Mouse (Mus musculus): ENCODE measurements around the gene Syt3. TPM values are rescaled to one million over a fixed set of nuclear protein-coding genes. Genes with fewer than 3 reads are reported as not detected.

Gene Syt3
- total RNA-seq, 2 experiments from 2014 or later, result 91.3 to 92.1 TPM

DNA sequence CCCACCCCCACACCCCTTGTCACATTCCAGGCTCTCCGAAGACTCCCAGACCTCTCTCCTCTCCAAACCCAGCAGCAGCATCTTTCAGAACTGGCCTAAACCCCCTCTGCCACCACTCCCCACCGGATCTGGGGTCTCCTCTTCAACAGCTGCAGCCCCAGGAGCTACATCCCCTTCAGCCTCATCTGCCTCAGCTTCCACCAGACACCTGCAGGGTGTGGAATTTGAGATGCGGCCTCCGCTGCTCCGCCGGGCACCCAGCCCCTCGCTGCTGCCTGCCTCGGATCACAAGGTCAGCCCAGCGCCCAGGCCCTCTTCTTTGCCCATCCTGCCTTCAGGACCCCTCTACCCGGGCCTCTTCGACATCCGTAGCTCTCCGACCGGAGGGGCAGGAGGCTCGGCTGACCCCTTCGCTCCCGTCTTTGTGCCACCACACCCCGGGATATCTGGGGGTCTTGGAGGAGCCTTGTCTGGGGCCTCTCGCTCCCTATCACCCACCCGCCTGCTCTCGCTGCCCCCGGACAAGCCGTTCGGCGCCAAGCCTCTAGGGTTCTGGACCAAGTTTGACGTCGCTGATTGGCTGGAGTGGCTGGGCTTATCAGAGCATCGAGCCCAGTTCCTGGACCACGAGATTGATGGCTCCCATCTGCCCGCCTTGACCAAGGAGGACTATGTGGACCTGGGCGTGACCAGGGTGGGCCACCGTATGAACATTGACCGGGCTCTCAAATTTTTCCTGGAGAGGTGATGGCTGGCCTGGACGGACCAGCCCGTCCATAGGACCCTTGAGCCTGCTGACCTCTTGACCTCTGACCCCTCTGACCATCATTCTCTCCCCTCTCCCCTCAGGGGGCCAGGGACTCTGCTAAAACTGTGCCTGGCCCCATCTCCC is 27.1 kb upstream of the Syt3 start:
- no peak for DNase-seq (ENCODE audit: extremely low spot score in 1 of 2, low spot score in 1 of 2)

DNA sequence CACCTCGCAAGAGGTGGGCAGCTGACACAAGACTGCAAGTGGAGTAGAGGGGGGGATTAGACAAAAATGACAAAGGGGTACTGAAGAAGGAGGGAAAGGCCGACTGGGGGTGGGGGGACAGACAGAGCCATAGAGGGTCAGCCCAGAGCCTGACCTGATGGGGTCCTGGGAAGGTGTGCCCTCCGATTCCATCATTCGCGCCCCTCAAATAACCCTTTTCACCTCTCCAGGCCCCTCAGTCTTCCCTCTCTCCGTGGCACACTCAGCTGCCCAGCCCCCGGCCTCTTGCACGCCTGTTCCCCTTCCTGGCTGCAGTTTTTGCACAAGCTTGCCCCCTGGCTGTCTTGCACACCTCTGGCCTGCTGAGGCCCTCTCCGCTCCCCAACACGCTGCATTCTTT is 26.4 kb upstream of the Syt3 start:
- DNase-seq (ENCODE audit: extremely low spot score in 1 of 2, low spot score in 1 of 2), result no peak

DNA sequence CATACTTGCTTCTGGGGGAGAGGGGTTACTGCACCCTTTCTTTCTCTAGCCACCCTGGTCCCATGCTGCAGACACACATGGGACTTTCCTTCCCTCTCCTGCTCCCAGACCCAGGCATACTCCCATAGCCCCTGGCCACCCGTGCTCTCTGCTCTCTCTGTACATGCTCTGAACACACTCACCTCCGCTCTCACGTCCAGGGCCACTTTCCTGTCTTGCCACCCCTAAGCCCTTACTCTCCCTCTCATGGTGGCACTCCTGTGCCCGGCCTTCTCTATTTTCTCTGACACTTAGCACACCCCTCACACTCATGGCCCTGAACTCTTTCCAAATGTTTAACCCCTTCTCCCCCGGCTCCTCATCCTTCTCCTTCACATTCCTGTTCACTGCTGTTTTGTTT is 25.9 kb upstream of the Syt3 start:
- DNase-seq (ENCODE audit: extremely low spot score in 1 of 2, low spot score in 1 of 2), result no peak

DNA sequence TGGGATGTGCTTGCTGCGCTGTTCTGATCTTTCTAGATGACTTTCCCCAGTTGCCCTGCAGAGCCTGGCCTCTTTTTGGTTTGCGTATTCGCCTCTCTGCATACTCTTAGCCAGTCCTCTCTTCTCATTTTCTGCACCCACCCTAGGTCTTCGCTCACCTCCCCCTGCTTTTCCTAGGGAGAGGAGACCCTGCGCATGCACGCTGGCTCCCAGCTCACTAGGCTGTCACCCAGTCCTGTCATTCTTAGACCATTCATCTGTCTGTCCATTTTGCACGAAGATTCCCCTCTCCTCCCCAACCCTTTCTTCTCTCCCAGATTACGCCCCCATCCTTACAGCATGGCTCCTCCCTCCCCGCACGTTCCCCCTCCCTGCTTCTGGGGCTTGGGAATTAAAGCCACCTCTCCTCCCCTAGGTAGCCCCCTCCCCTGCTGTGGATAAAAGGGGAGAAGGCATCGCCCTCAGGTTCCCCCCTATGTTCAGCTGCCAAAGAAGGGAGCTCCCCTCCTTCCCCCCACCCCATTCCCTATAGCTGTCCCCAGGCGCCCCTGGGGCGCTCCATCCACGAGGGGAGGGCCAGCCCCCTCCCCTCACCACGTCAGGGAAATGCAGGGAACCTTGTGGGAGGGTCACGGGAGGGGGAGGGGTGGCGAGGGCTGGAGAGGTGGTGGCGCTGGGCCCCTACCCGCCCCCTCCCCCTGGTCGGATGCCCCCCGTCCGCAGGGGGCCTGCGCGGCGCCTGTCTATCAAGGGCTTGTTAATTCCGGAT is 24.8 kb upstream of the Syt3 start:
- DNase-seq (ENCODE audit: extremely low spot score in 1 of 2, low spot score in 1 of 2), result no peak

DNA sequence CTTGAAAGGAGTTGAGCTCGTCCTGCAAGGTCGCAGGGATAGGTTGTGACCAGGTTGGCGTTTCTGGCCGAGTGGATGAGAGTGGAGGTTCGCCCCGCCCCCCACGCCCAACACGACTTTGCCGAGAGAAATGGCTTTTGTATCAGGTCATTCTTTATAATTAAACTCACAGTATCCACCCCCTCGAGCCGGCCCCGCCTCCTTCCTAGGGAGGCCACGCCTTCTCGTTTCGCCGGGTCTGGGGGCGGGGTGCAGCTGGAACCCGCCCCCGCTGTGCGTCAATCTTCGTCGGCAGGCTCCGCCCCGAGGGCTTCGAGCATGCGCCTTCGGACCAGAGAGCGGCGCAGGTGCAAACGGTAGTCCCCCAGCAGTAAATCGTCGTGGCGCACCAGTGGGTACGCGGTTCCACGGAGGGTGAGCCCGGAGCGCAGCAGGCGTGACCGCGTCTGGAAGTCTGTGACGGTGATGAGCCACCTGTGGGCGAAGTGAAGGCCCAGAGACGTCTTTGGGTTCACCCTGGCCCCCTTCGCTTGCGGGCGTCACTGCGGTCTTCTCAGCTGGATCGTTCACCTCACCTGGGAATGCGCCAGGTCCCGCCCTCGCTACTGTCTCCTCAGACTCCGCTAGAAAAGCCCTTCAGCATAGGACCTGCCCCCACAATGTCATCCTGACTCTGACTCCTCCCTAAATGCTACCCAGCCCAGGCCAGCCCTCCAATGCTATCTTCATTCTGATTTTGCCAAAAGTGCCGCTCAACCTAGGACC is 23.8 kb upstream of the Syt3 start:
- DNase-seq (ENCODE audit: extremely low spot score in 1 of 2, low spot score in 1 of 2), result peak; percentile 92 to 97

DNA sequence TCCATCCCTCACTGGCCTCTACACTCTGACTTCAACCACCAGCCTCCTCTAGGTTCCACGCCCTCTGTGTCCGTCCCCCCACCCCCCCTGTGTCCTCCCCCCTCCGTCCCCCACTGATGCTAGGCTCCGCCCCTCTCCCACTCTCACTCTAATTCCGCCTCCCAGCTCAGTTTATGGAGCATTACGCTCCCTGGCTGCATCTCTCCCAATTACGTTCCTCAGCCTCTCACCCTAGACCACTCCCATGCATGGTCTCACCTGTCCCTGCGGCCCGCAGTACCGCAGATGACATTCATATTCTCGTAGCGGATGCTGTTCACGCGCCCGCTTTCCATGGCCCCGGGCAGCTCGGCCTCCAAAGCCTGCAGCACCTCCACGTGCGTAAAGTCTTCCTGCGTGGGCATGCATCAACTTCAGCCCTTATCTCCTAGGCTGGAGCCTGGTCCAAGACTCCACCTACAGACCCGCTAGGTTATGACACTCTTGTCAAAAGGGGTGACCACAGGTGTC is 23.1 kb upstream of the Syt3 start:
- DNase-seq (ENCODE audit: extremely low spot score in 1 of 2, low spot score in 1 of 2), result peak in 1 of 2 experiments; percentile 33

DNA sequence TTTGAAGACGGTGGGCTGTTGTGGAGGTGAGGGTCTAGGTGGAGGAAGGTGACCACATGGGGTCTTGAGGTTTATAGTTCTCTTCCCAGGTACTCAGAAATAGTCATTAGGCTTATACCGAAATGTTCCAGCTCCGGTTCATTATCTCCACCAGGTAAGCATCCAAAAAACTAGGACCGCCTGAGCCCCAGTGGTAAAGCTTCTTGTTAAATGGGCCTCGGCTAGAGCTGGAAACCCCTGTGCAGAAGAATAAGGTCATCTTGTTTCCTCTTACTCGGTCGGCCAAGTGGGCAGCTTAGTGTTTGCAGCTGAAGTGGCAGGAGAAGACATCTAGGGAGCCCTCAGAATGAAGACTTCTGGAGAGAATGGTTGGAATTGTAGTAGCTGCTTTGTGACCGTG is 11.2 kb upstream of the Syt3 start:
- no peak for DNase-seq (ENCODE audit: extremely low spot score in 1 of 2, low spot score in 1 of 2)

DNA sequence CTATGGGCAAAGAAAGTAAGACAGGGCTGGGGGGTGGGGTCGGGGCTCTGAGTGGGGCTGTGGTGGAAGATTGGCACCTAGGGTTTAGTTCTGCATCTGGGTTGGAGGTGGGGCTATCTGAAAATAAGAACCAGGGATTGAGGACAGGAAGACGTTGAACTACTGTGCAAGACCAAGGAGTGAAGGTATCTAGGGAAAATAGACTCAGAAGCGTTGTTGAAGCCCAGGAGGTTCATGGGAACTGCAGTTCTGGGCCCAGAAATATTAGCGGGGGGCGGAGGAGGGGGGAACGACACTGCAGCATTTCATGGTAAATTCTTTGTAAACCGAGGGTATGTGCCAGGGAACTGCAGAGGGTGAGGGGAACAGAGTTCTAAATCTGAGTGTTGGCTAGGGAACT is 10.4 kb upstream of the Syt3 start:
- no peak for DNase-seq (ENCODE audit: extremely low spot score in 1 of 2, low spot score in 1 of 2)

DNA sequence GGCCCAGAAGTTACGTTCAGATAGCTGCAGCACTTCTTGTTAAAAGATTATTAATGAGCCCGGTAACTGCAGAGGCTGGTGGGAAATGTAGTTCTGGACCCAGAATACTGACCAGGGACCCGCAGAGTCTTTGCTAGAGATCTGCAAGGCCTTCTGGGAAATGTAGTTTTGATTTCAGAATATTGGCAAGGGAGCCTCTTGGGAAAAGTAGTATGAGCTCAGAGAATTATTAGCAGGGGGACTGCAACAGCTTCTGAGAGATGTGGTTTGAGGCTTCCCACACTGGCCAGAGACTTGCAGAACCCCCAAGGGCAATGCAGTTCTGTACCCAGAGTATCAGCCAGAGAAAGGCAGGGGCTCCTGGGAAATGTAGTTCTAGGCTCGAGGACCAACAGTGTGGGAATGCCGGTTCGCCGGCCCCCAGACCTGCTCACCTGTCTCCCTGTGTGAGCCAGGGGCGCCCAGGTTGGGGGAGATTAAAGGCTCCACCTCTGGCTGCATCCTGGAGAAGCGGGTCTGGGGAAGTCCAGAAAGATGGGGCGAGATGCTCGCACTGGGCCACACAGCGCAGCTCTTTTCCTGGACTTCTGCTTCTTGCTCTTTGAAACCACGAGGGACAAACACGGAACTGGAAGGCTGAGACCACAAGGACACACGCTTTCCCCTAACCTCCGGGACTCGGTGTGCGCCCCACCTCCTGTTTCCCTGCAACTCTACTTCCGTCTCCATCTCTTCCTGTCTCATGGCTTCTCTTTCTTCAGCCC is 9.8 kb upstream of the Syt3 start:
- DNase-seq (ENCODE audit: extremely low spot score in 1 of 2, low spot score in 1 of 2), result peak; percentile 60 to 77

DNA sequence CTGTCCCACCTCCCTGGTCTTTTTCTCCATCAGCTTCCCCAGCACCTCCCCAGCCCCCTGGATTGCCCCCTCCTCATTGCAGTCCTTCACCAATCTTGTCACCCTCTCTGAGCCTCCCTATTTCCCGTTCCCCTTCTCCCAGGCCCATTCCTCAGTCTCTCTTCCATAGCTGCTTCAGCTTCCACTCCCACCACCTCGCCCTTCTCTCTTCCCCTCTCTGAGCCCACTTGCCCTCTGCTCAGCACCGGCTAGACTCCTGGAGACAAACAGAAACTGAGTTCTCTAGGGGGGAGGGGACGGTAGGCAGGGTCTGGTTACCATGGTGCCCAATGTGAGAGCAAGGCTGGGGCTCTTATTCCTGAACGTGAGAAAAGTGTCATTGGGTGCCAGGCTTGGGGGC is 9.1 kb upstream of the Syt3 start:
- DNase-seq (ENCODE audit: extremely low spot score in 1 of 2, low spot score in 1 of 2), result peak in 1 of 2 experiments; percentile 28

DNA sequence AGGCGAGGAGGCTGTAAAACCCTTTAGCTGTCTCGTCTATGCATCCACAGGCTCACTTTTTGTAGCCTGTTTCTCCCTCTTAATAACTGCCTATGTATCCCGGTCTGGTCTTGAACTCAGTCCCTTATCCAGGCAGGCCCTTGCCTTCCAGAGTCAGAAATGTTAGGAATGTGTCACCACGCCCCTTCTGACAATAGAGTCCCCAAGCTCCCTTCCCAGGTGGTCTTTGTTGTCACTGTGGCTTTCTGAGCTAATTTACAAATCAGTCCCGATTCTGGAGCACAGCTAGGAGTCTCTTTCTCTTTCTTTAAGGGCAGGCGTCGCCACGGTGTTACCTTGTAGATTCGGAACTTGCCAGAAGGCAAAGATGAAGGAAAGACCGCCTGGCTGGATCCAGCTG is 8.7 kb upstream of the Syt3 start:
- DNase-seq (ENCODE audit: extremely low spot score in 1 of 2, low spot score in 1 of 2), result no peak

DNA sequence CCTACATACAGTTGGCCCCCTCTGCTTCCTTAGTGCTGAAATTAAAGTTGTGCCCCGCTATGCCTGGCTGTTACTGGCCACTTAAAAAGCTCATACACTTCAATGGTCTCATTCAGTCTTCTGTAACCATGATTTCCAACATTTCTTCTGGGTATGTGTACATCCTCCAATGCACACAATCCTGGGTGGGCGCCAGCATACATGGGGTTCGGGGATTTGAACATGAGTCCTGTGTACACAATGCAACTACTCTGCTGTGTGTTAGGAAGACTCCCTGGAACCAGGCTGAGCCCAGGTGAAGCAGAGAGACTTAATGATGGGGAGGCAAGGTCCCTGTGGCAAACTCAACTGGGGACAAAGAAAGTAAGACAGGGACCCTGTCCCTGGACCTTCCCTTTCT is 8.1 kb upstream of the Syt3 start:
- no peak for DNase-seq (ENCODE audit: extremely low spot score in 1 of 2, low spot score in 1 of 2)

DNA sequence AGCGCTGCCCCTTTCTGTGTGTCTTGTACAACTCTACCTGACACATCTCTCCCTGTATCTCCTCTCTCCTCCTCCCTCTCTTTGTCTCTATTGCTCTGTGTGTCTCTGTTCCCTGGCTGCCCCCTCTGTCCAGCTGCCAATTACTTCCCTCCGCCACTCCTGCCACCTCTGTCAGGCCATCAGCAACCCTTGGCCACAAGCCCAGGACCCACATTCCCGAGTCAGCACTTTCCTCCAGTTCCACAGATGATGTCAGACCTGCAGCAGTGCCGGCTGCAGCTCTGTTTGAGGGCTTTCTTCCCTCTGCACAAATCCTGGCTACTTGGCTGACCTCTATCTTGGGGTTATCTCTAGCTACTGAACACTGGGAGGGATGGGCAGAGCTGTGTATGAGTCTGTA is 5.6 kb upstream of the Syt3 start:
- DNase-seq (ENCODE audit: extremely low spot score in 1 of 2, low spot score in 1 of 2), result no peak

DNA sequence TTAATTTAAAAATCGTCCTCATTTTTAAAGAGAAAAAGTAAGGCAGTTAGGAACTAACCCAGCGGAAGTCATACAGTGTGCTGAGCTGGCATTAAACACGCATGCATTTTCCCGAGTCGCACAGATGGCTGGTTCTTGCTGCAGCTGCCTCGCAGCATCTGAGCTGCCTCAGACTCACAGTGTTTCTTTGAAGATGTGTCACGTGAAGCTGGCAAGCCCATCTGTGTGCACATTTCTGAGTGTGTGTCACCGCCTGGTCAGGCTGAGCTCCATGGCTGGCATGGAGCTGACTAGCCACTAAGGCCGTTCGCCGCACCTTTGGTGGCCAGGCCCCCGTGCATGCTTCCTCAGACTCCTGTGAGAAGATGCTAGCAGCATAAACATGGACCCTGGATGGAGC is 1.4 kb upstream of the Syt3 start:
- DNase-seq (ENCODE audit: extremely low spot score in 1 of 2, low spot score in 1 of 2), result peak; percentile 66 to 71

DNA sequence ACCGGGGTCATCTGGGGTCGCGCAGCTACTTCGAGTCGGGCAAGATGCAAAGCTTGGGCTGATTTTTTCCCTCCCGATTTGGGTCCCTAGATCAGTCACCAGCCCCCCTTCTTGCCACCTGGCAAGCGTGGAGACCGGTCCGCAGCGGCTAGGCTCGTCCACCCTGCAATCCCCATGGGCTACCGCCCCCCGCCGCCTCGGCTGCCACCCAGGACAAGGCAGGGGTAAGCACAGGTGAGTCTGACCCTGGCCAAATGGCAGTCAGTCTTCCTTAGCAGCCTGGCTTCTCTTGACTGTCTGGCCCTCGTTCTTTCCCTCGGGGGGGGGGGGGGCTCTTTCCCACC is 786 bp downstream of the Syt3 start:
- no peak for DNase-seq (ENCODE audit: extremely low spot score in 1 of 2, low spot score in 1 of 2)

DNA sequence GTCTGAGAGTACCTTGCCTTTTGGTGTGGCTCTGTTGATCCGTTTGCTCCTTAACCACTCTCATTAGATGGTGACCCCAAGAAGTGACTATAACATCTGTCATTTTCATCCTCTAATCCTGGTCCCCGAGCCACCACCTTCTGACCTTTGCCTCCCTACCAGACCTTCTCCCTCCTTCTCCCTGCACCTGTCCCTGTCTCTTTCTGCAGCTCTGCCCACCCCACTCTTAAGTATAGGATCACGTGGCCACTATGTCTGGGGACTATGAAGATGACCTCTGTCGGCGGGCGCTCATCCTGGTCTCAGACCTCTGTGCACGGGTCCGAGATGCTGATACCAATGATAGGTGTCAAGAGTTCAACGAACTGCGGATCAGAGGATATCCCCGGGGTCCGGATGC is 1.8 kb downstream of the Syt3 start, which contains the start of gene 1700008O03Rik:
1700008O03Rik (minus strand) TSS at position 101 of the 400 bp plus-strand sequence.
- DNase-seq (ENCODE audit: extremely low spot score in 1 of 2, low spot score in 1 of 2), result no peak

DNA sequence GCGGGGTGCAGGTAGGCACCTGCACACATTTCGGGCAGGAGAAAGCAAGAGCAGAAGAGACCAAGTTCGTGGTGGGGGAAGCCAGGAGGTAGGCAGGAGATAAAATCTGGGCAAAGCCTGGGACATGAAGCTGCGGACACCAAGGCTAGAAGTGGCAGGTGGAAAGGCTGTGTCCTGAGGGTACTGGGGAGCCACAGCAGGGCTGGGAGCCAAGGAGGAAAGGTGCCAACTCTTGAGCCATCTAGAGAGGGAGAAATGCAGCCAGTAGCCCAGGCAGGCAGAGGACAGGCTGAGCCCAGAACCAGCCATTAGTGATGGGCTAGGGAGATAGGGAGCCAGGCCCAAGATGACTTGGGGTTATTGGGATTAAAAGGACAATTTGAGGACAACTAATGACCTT is 7.9 kb downstream of the Syt3 start:
- no peak for DNase-seq (ENCODE audit: extremely low spot score in 1 of 2, low spot score in 1 of 2)

DNA sequence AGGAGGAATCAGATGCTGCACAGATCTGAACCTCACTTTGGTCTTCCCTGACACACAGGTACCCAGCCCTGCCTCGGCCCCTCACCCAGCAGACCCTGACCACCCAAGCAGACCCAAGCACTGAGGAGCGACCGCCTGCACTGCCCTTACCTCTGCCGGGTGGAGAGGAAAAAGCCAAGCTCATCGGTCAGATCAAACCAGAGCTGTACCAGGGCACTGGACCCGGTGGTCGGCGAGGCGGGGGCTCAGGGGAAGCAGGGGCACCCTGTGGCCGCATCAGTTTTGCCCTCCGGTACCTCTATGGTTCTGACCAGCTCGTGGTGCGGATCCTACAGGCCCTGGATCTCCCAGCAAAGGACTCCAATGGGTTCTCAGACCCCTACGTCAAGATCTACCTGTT is 8.4 kb downstream of the Syt3 start:
- DNase-seq (ENCODE audit: extremely low spot score in 1 of 2, low spot score in 1 of 2), result no peak

DNA sequence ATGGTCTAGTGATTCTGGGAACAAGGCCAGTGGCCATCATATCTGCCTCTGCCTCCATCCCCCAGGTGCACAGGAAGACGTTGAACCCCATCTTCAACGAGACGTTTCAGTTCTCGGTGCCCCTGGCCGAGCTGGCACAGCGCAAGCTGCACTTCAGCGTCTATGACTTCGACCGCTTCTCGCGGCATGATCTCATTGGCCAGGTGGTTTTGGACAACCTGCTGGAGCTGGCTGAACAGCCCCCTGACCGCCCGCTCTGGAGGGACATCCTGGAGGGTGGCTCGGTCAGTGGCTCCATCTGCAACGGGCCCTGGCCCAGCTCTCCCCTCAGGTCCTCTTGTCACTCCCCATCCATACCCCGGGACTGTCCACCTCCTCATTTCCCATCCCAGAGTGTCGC is 9.4 kb downstream of the Syt3 start:
- DNase-seq (ENCODE audit: extremely low spot score in 1 of 2, low spot score in 1 of 2), result no peak

DNA sequence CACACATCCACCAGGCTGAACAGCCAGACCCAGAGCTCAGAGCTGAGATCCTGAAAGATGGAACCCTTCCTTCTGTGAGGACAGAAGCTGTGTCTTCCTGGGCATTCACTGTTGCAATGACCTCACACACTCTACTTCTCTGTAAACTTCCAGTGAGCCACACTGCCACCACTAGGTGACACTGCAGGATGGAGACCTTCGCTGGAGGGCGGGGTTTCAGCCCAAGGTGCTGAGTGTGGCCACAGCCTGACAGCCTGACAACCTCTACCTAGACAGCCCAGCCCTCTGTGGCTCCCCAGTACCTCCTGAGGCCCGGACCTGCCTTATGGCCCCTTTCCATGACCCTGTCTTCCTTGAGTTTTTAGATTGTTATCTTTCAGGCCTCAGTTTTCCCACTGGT is 14.7 kb downstream of the Syt3 start:
- DNase-seq (ENCODE audit: extremely low spot score in 1 of 2, low spot score in 1 of 2), result peak in 1 of 2 experiments; percentile 47

Data from layer of hippocampus, postnatal 25 days (tissue).